Mouse (Mus musculus) CH12.LX (cell line): Measurements from ENCODE around the gene Il34.

ENCODE experiments used
- BHLHE40 ChIP-seq: IDR thresholded peaks from 2 replicates; pipeline ENCODE4 v1.6.1; 2011; ENCODE audit warnings: mild to moderate bottlenecking, low read depth, low read length, improper control_type of control experiment
- CTCF ChIP-seq, 2 experiments: IDR thresholded peaks in 1 of 2; conservative IDR thresholded peaks in 1 of 2; 2 replicates each; pipeline ENCODE4 v1.5.1; 2011 to 2012; ENCODE audit warnings: low read depth in 2 of 2, low read length in 2 of 2, improper control_type of control experiment in 1 of 2, inconsistent platforms in 1 of 2, mild to moderate bottlenecking in 1 of 2, moderate library complexity in 1 of 2
- ELF1 ChIP-seq: IDR thresholded peaks from 2 replicates; pipeline ENCODE4 v1.6.1; 2014; ENCODE audit warnings: low read depth, mild to moderate bottlenecking, inconsistent platforms, low read length, improper control_type of control experiment
- EP300 ChIP-seq: IDR thresholded peaks from 2 replicates; pipeline ENCODE4 v1.6.1; 2011; ENCODE audit warnings: low read length, improper control_type of control experiment
- JUN ChIP-seq: IDR thresholded peaks from 2 replicates; pipeline ENCODE4 v1.6.1; 2011; ENCODE audit warnings: low read depth, mild to moderate bottlenecking, low read length, improper control_type of control experiment, moderate library complexity; ENCODE audit not compliant: insufficient read depth
- KAT2A ChIP-seq: IDR thresholded peaks from 2 replicates; pipeline ENCODE4 v1.6.1; 2012; ENCODE audit warnings: low read length, improper control_type of control experiment, inconsistent platforms; ENCODE audit not compliant: insufficient replicate concordance
- MAX ChIP-seq: IDR thresholded peaks from 2 replicates; pipeline ENCODE4 v1.6.1; 2011; ENCODE audit warnings: low read length, improper control_type of control experiment
- MEF2A ChIP-seq: IDR thresholded peaks from 2 replicates; pipeline ENCODE4 v1.6.1; 2014; ENCODE audit warnings: low read depth, mild to moderate bottlenecking, inconsistent platforms, low read length, improper control_type of control experiment, borderline replicate concordance
- POLR2A ChIP-seq: IDR thresholded peaks from 2 replicates; pipeline ENCODE4 v1.6.1; 2011; ENCODE audit warnings: low read depth, mild to moderate bottlenecking, improper control_type of control experiment, low read length
- RAD21 ChIP-seq: IDR thresholded peaks from 2 replicates; pipeline ENCODE4 v1.6.1; 2011; ENCODE audit warnings: low read depth, mild to moderate bottlenecking, low read length, improper control_type of control experiment, moderate library complexity
- RCOR1 ChIP-seq: conservative IDR thresholded peaks from 2 replicates; pipeline ENCODE4 v1.6.1; 2012; ENCODE audit warnings: low read depth, mild to moderate bottlenecking, inconsistent platforms, low read length, improper control_type of control experiment
- SMC3 ChIP-seq: IDR thresholded peaks from 2 replicates; pipeline ENCODE4 v1.6.1; 2011; ENCODE audit warnings: low read depth, low read length, improper control_type of control experiment
- UBTF ChIP-seq: IDR thresholded peaks from 2 replicates; pipeline ENCODE4 v1.6.1; 2012; ENCODE audit warnings: low read depth, mild to moderate bottlenecking, inconsistent platforms, low read length, improper control_type of control experiment, moderate library complexity
- USF1 ChIP-seq: IDR thresholded peaks from 2 replicates; pipeline ENCODE4 v1.6.1; 2014; ENCODE audit warnings: low read depth, mild to moderate bottlenecking, inconsistent platforms, low read length, improper control_type of control experiment

GRCm38 (mm10) chr8:110754713-110755112 lies 51.0 kb downstream of the Il34 start:
- no peak for TF ChIP-seq RAD21
- TF ChIP-seq BHLHE40, result no peak
- TF ChIP-seq USF1, result no peak
- TF ChIP-seq CTCF (conservative IDR thresholded peaks at IDR 0.05 in 1 of 2, IDR thresholded peaks at IDR 0.05 in 1 of 2; ENCODE audit: low read depth in 2 of 2, low read length in 2 of 2), result no peak
- TF ChIP-seq EP300, result no peak
- TF ChIP-seq UBTF, result no peak
- no peak for TF ChIP-seq MAX
- no peak for TF ChIP-seq POLR2A
- TF ChIP-seq JUN, result no peak
- TF ChIP-seq ELF1, result no peak
- TF ChIP-seq MEF2A, result no peak
- no peak for TF ChIP-seq SMC3
- no peak for TF ChIP-seq KAT2A
- TF ChIP-seq RCOR1, result no peak
